In the genomic region with DNA sequence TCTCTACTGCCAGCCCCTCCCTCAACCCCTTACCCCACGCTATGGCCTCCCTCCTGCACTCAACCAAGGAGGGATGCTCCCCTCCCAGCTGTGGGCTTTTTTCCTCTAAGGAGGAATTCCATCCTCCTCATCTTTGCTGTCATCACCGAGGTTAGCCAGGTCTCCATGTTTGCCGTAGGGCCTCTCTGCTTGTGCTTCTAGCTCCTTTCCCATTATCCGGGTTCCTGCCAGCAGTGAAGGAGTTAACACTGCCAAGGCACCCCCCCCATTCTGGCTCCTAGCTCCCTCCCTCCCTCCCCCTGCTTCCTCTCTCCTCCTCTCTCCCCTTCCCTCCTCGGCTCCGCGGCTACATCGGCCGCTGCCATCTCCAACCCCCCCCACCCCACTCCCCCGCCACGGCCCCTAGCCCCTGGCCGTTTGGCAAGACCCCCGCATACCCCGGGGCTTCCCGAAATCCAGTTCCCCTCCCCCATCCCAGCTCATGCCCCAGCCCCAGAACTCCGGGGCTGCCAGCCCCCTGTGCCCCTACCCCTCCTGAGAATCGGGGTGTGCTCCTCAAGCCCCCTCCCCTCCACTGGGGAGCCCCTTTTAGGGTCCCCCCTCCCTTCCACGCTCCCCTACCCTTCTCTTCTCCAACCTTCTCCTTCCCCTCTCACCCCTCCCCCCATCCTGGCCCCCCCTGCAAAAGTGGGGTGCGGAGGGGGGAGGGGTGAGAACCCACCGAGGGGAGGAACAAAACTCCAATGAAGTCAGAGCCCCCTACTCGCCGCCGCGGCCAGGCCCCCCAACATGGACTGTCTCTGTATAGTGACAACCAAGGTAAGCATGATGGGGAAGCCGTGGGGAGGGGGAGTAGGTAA, we compare ENCODE assay signal across 8 mouse cellular contexts. TPM values are rescaled to one million over a fixed set of nuclear protein-coding genes. Genes with fewer than 3 reads are reported as not detected.
A peak's percentile ranks its signal among the peaks of the same experiment; 100 is the strongest.
DNase-seq lines count a peak whose midpoint lies in the region; ATAC-seq and TF ChIP-seq lines count a peak whose summit lies in the region.

No protein-coding gene starts in this region.

- TF ChIP-seq CTCF in embryonic fibroblast, embryonic 13.5 days (IDR thresholded peaks at IDR 0.05; ENCODE audit: borderline replicate concordance, insufficient read depth, low read length) = no peak

- H3K36me3 ChIP-seq in hindbrain, embryonic 16.5 days (ENCODE audit: control insufficient read depth, insufficient read depth, low read length) = no peaks in the 10 kb centered on the region
- peaks cover 6% of the 10 kb centered on the region for H3K36me3 ChIP-seq in limb, embryonic 14.5 days (ENCODE audit: control insufficient read depth, insufficient read depth, low read length)
- H3K36me3 ChIP-seq in myocyte (ENCODE audit: control insufficient read depth, insufficient read depth) = no peaks in the 10 kb centered on the region

- peak overlapping the region; percentile 85 for H3K4me3 ChIP-seq in embryonic fibroblast, embryonic 13.5 days (ENCODE audit: insufficient read depth, low read length)
- peak overlapping the region; percentile 77 for H3K4me3 ChIP-seq in hindbrain, embryonic 16.5 days (ENCODE audit: low read length)
- H3K4me3 ChIP-seq in limb, embryonic 14.5 days (replicated peaks; ENCODE audit: low read length) = peak overlapping the region; percentile 79
- peak overlapping the region; percentile 43 for H3K4me3 ChIP-seq in myocyte

- H3ac ChIP-seq in myocyte (ENCODE audit: control insufficient read depth, insufficient read length) = no peak overlapping the region

- no peaks in the 10 kb centered on the region for H3K9me3 ChIP-seq in hindbrain, embryonic 16.5 days (ENCODE audit: control insufficient read depth, low read length)
- H3K9me3 ChIP-seq in limb, embryonic 14.5 days (ENCODE audit: control insufficient read depth, low read length) = no peaks in the 10 kb centered on the region

- WGBS in hindbrain, embryonic 16.5 days = 1% methylated on average over 25 of the region's 25 CpGs
- WGBS in limb, embryonic 14.5 days = 2% methylated on average over 25 of the region's 25 CpGs

- H3K27ac ChIP-seq in embryonic fibroblast, embryonic 13.5 days (ENCODE audit: insufficient read depth, low read length) = peak overlapping the region; percentile 62
- peak overlapping the region; percentile 96 for H3K27ac ChIP-seq in hindbrain, embryonic 16.5 days (ENCODE audit: low read depth, low read length)
- H3K27ac ChIP-seq in limb, embryonic 14.5 days (replicated peaks; ENCODE audit: low read depth, low read length) = peak overlapping the region; percentile 90

- peak; percentile 47 for TF ChIP-seq POLR2A in embryonic fibroblast, embryonic 13.5 days (IDR thresholded peaks at IDR 0.05; ENCODE audit: low read depth, low read length)
- no peak for TF ChIP-seq POLR2A in limb, embryonic 14.5 days (IDR thresholded peaks at IDR 0.05; ENCODE audit: borderline replicate concordance, extremely low read depth, insufficient read depth, insufficient read length)
- no peak for TF ChIP-seq POLR2A in myocyte (IDR thresholded peaks at IDR 0.05; ENCODE audit: insufficient read length, low read depth)

- H3K4me1 ChIP-seq in embryonic fibroblast, embryonic 13.5 days (ENCODE audit: control insufficient read depth, insufficient read depth, low read length) = peaks cover 12% of the 10 kb centered on the region; the same call in 1 of the 2 replicates
- peaks cover 50% of the 10 kb centered on the region for H3K4me1 ChIP-seq in hindbrain, embryonic 16.5 days (ENCODE audit: control insufficient read depth, insufficient read depth, low read depth, low read length)
- peaks cover 49% of the 10 kb centered on the region for H3K4me1 ChIP-seq in limb, embryonic 14.5 days (ENCODE audit: control insufficient read depth, insufficient read depth, low read length)

- H3K4me2 ChIP-seq in hindbrain, embryonic 16.5 days (ENCODE audit: low read length) = peak overlapping the region; percentile 88
- peak overlapping the region; percentile 89 for H3K4me2 ChIP-seq in limb, embryonic 14.5 days (replicated peaks; ENCODE audit: low read depth, low read length, severe bottlenecking)
- peak overlapping the region; percentile 92 for H3K4me2 ChIP-seq in myocyte (ENCODE audit: low read depth)

- no peak for ATAC-seq in cerebellum, adult (ENCODE audit: insufficient number of reproducible peaks, low FRiP score, low TSS enrichment)
- no peak for ATAC-seq in hindbrain, embryonic 16.5 days
- no peak for ATAC-seq in limb, embryonic 14.5 days (ENCODE audit: low FRiP score, low read depth)

- peaks cover 29% of the 10 kb centered on the region for H3K79me2 ChIP-seq in myocyte (ENCODE audit: control insufficient read depth, insufficient read depth)

- H3K27me3 ChIP-seq in hindbrain, embryonic 16.5 days (replicated peaks; ENCODE audit: control insufficient read depth, insufficient read depth, low read length) = no peaks in the 10 kb centered on the region
- no peaks in the 10 kb centered on the region for H3K27me3 ChIP-seq in limb, embryonic 14.5 days (ENCODE audit: control insufficient read depth, insufficient read depth, low read length)
- H3K27me3 ChIP-seq in myocyte (ENCODE audit: control insufficient read depth, insufficient read depth, insufficient read length) = no peaks in the 10 kb centered on the region

- peak; percentile 73 for DNase-seq in cerebellum, adult 11 months
- DNase-seq in adrenal gland, postnatal 14 days = peak; percentile 74
- peak; percentile 92 for DNase-seq in limb, embryonic 14.5 days (ENCODE audit: low spot score)
- DNase-seq in yolk sac, embryonic 10.5 days (ENCODE audit: low spot score) = peak; percentile 55

- H3K9ac ChIP-seq in hindbrain, embryonic 16.5 days (ENCODE audit: low read depth, low read length) = peak overlapping the region; percentile 92
- peak overlapping the region; percentile 88 for H3K9ac ChIP-seq in limb, embryonic 14.5 days (ENCODE audit: low read depth, low read length, severe bottlenecking)

TF ChIP-seq in myocyte, 11 proteins besides CTCF, POLR2A, EP300 and RAD21:
- TF ChIP-seq CEBPB (IDR thresholded peaks at IDR 0.05; ENCODE audit: insufficient read depth, poor library complexity, severe bottlenecking) (no peak), USF1 (IDR thresholded peaks at IDR 0.05; ENCODE audit: low read depth) (no peak), TCF12 (IDR thresholded peaks at IDR 0.05; ENCODE audit: insufficient read depth, poor library complexity, severe bottlenecking) (no peak), MYOG (IDR thresholded peaks at IDR 0.05; ENCODE audit: control insufficient read depth in 1 of 3, insufficient read depth in 1 of 3, insufficient read length in 2 of 3, low read depth in 2 of 3) (no peak), REST (IDR thresholded peaks at IDR 0.05; ENCODE audit: insufficient read depth, insufficient read length) (no peak), TCF3 (IDR thresholded peaks at IDR 0.05; ENCODE audit: insufficient read length, low read depth) (no peak), POLR2AphosphoS2 (IDR thresholded peaks at IDR 0.05; ENCODE audit: insufficient read length, low read depth) (no peak), MYOD1 (IDR thresholded peaks at IDR 0.05; ENCODE audit: control insufficient read depth in 1 of 3, insufficient read length in 2 of 3, low read depth in 2 of 3) (no peak), MAX (IDR thresholded peaks at IDR 0.05; ENCODE audit: low read depth) (no peak), E2F4 (IDR thresholded peaks at IDR 0.05; ENCODE audit: insufficient read depth) (no peak)

RNA-seq across cellular contexts. Expression of gene Dlg4, which starts 1.6 kb away (rescaled TPM):
- total RNA-seq in adrenal gland, postnatal 14 days (2021) = 31.9 and 37.0 TPM in 2 replicates
- 69.8 and 77.7 TPM in 2 replicates for polyA plus RNA-seq in embryonic fibroblast, embryonic 13.5 days (2011; ENCODE audit: insufficient read length, low read depth, missing spikeins)
- 23.1 and 23.4 TPM in 2 replicates for polyA plus RNA-seq in hindbrain, embryonic 16.5 days (2015; fragmentation: Nextera tagmentation; extraction: Ambion mirVana)
- polyA plus RNA-seq in limb, embryonic 14.5 days (2012; rRNA removed) = 89.6 and 99.8 TPM in 2 replicates
- polyA plus RNA-seq in limb, embryonic 14.5 days (2014; fragmentation: Nextera tagmentation; extraction: Ambion mirVana) = 9.7 and 10.0 TPM in 2 replicates
- 26.8 TPM for polyA plus RNA-seq in myocyte (2012; fragmentation: generic; extraction: Trizol)

RNA-seq across cellular contexts. Expression of gene Acadvl, which starts 3.1 kb away (rescaled TPM):
- 1,177 and 1,207 TPM in 2 replicates for total RNA-seq in adrenal gland, postnatal 14 days (2021)
- polyA plus RNA-seq in embryonic fibroblast, embryonic 13.5 days (2011; ENCODE audit: insufficient read length, low read depth, missing spikeins) = 47.4 and 57.9 TPM in 2 replicates
- 66.6 and 69.1 TPM in 2 replicates for polyA plus RNA-seq in hindbrain, embryonic 16.5 days (2015; fragmentation: Nextera tagmentation; extraction: Ambion mirVana)
- polyA plus RNA-seq in limb, embryonic 14.5 days (2012; rRNA removed) = 52.9 and 55.4 TPM in 2 replicates
- polyA plus RNA-seq in limb, embryonic 14.5 days (2014; fragmentation: Nextera tagmentation; extraction: Ambion mirVana) = 71.8 and 77.0 TPM in 2 replicates
- polyA plus RNA-seq in myocyte (2012; fragmentation: generic; extraction: Trizol) = 130 TPM

RNA-seq across cellular contexts. Expression of gene Dvl2, which starts 18.0 kb away (rescaled TPM):
- total RNA-seq in adrenal gland, postnatal 14 days (2021) = 16.0 and 23.1 TPM in 2 replicates
- 27.7 and 32.1 TPM in 2 replicates for polyA plus RNA-seq in embryonic fibroblast, embryonic 13.5 days (2011; ENCODE audit: insufficient read length, low read depth, missing spikeins)
- 21.0 and 25.4 TPM in 2 replicates for polyA plus RNA-seq in hindbrain, embryonic 16.5 days (2015; fragmentation: Nextera tagmentation; extraction: Ambion mirVana)
- polyA plus RNA-seq in limb, embryonic 14.5 days (2012; rRNA removed) = 65.4 and 81.0 TPM in 2 replicates
- 40.3 and 47.0 TPM in 2 replicates for polyA plus RNA-seq in limb, embryonic 14.5 days (2014; fragmentation: Nextera tagmentation; extraction: Ambion mirVana)
- polyA plus RNA-seq in myocyte (2012; fragmentation: generic; extraction: Trizol) = 24.3 TPM

RNA-seq across cellular contexts. Expression of gene Phf23, which starts 22.8 kb away (rescaled TPM):
- 47.3 and 53.2 TPM in 2 replicates for total RNA-seq in adrenal gland, postnatal 14 days (2021)
- 78.6 and 89.1 TPM in 2 replicates for polyA plus RNA-seq in embryonic fibroblast, embryonic 13.5 days (2011; ENCODE audit: insufficient read length, low read depth, missing spikeins)
- 54.2 and 55.4 TPM in 2 replicates for polyA plus RNA-seq in hindbrain, embryonic 16.5 days (2015; fragmentation: Nextera tagmentation; extraction: Ambion mirVana)
- 66.7 and 69.2 TPM in 2 replicates for polyA plus RNA-seq in limb, embryonic 14.5 days (2012; rRNA removed)
- polyA plus RNA-seq in limb, embryonic 14.5 days (2014; fragmentation: Nextera tagmentation; extraction: Ambion mirVana) = 51.7 and 60.5 TPM in 2 replicates
- polyA plus RNA-seq in myocyte (2012; fragmentation: generic; extraction: Trizol) = 58.6 TPM

RNA-seq across cellular contexts. Expression of gene Gabarap, which starts 27.4 kb away (rescaled TPM):
- total RNA-seq in adrenal gland, postnatal 14 days (2021) = 344 and 351 TPM in 2 replicates
- 639 and 646 TPM in 2 replicates for polyA plus RNA-seq in embryonic fibroblast, embryonic 13.5 days (2011; ENCODE audit: insufficient read length, low read depth, missing spikeins)
- 576 and 581 TPM in 2 replicates for polyA plus RNA-seq in hindbrain, embryonic 16.5 days (2015; fragmentation: Nextera tagmentation; extraction: Ambion mirVana)
- 431 and 477 TPM in 2 replicates for polyA plus RNA-seq in limb, embryonic 14.5 days (2012; rRNA removed)
- polyA plus RNA-seq in limb, embryonic 14.5 days (2014; fragmentation: Nextera tagmentation; extraction: Ambion mirVana) = 574 and 593 TPM in 2 replicates
- polyA plus RNA-seq in myocyte (2012; fragmentation: generic; extraction: Trizol) = 530 TPM
